Mouse (Mus musculus) small intestine, adult 2 months (tissue): ENCODE results near the gene Osgep. TPM values are rescaled to one million over a fixed set of nuclear protein-coding genes. Genes with fewer than 3 reads are reported as not detected.
"Not testable (repeated sequence)": the region's sequence is repeated elsewhere in the genome, so short reads cannot be mapped to it uniquely, and the experiment has no call there.

ENCODE experiments used
- H3K27ac ChIP-seq: fragments of 200-500 bp; 2 replicates; pipeline ENCODE4 v1.5.1; 2012; ENCODE audit warnings: low read depth, low read length, control low read depth, inconsistent platforms; ENCODE audit not compliant: insufficient read depth
- H3K27me3 ChIP-seq: fragments of 200-500 bp; 2 replicates; pipeline ENCODE4 v1.6.1; 2012; ENCODE audit warnings: mild to moderate bottlenecking, moderate library complexity, low read length, inconsistent platforms; ENCODE audit not compliant: control insufficient read depth, insufficient read depth
- H3K36me3 ChIP-seq: fragments of 200-500 bp; 2 replicates; pipeline ENCODE4 v1.6.1; 2012; ENCODE audit warnings: mild to moderate bottlenecking, low read length, control low read depth, inconsistent platforms; ENCODE audit not compliant: control insufficient read depth, insufficient read depth
- H3K4me1 ChIP-seq: fragments of 200-500 bp; 2 replicates; pipeline ENCODE4 v1.6.1; 2012; ENCODE audit warnings: low read length, inconsistent platforms, mixed read lengths; ENCODE audit not compliant: control insufficient read depth, insufficient read depth, insufficient read length
- H3K4me3 ChIP-seq: fragments of 200-500 bp; 2 replicates; pipeline ENCODE4 v1.5.1; 2012; ENCODE audit warnings: low read depth, mild to moderate bottlenecking, control low read depth, inconsistent platforms, low read length, moderate library complexity
- CTCF ChIP-seq: fragments of 200-500 bp; IDR thresholded peaks from 2 replicates; pipeline ENCODE4 v1.5.1; 2012; ENCODE audit warnings: low read depth, mild to moderate bottlenecking, control low read depth, inconsistent platforms, low read length, moderate library complexity, mixed read lengths; ENCODE audit not compliant: insufficient replicate concordance, insufficient read length; ENCODE audit errors: extremely low read depth
- POLR2A ChIP-seq: fragments of 200-500 bp; IDR thresholded peaks from 2 replicates; pipeline ENCODE4 v1.6.1; 2012; ENCODE audit warnings: low read depth, mild to moderate bottlenecking, control low read depth, inconsistent platforms, low read length, moderate library complexity
- WGBS: fragments of 180-500 bp; shearing (Covaris S2); methylation state at CpG from one replicate; pipeline ENCODE4 v1.1.7; 2018; 5-methylcytosine and 5-hydroxymethylcytosine counted together
- polyA plus RNA-seq: library from polyadenylated mRNA; depleted of rRNA; stranded (reverse); fragments of >200 nt; gene quantifications from 2 replicates; pipeline ENCODE4 v1.2.3, GENCODE M21; 2012

Gene Osgep
- polyA plus RNA-seq, 1 experiment, result 97.3 TPM

DNA sequence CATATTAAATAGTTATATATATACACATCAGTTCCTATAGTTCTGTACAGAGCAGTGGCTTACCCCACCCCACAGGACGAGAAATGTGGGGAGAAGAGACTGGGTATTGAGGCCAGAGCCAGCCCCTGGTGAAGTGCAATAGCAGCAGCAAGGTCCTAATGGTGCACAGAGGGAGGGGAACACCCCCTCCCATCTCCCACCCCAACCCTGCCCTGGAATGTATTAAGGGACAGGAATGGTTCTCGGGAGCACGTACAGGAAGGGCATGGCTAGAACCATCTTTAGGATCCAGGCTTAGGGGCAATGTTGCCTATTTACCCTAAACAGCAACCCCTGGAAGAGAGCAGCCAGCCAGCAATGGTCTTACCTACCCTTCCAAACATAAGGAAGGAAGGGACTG lies 2.7 kb upstream of the Osgep start:
- TF ChIP-seq POLR2A (no peak), CTCF (no peak)
- no peak overlapping the region for H3K27ac ChIP-seq
- peaks cover 11% of the 10 kb centered on the region; the same call in 1 of the 2 replicates for H3K4me1 ChIP-seq
- H3K4me3 ChIP-seq, result no peak overlapping the region
- peaks cover 29% of the 10 kb centered on the region for H3K36me3 ChIP-seq
- 70% methylated on average over 3 of the region's 3 CpGs for WGBS
- no peaks in the 10 kb centered on the region for H3K27me3 ChIP-seq

DNA sequence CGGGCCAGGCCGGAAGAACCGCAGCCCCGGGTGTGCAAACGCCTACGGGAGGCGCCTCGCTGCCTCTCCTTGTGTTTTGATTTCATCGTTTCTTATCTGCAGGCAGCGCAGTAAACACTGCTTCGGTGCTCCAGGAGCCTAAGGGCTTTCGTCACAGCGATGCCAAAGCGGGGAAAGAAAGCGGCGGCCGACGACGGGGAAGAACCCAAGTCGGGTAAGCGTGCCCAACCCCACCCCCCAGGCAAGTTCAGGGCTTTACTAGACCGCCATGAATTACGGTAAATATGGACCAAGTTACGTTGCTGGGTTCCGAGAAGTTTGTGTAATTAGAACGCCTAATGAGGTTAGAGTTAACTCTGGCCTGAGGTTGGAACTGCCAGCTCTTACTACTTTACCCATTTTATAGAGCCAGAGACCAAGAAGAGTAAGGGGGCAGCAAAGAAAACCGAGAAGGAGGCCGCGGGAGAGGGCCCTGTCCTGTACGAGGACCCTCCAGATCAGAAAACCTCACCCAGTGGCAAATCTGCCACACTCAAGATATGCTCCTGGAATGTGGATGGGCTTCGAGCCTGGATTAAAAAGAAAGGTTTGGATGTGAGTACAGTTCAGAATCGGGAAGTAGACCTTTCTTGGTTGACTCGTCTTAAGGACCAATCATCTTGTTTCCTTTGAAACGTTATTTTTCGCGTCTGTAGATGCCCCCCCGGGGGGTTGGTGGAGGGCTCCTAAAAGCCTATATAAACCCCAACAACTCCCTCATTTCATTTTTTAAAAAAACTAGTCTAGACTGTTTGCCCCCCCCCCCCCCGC lies 623 bp upstream of the Osgep start:
- Histone ChIP-seq H3K4me3 (peak overlapping the region; percentile 85), H3K27me3 (no peaks in the 10 kb centered on the region), H3K36me3 (peaks cover 29% of the 10 kb centered on the region), H3K27ac (peak overlapping the region; percentile 65), H3K4me1 (peaks cover 9% of the 10 kb centered on the region; the same call in 1 of the 2 replicates)
- TF ChIP-seq CTCF (no peak), POLR2A (no peak)
- WGBS, result under 1% methylated on average over 38 of the region's 38 CpGs

DNA sequence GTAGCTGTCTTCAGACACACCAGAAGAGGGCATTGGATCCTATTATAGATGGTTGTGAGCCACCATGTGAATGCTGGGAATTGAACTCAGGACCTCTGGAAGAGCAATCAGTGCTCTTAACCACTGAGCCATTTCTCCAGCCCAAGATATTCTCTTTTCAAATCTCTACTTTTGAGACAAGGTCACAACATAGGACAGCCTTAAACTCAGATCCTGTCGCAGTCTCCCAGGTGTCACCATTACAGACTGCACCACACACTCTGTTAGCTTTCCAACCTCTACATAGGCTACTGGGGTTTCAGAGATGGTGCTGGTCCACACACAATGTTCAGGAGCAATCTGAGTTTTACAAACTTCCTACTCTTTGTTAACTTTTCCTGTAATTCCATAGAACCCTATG lies 1.3 kb downstream of the Osgep start:
- H3K27ac ChIP-seq, H3K27me3 ChIP-seq, H3K4me1 ChIP-seq, H3K4me3 ChIP-seq: not testable (repeated sequence)
- peaks cover 23% of the 10 kb centered on the region for H3K36me3 ChIP-seq
- WGBS, result 46% methylated on average over 1 of the region's 1 CpGs

- Histone ChIP-seq H3K4me3 (no peak overlapping the region), H3K27ac (no peak overlapping the region), H3K36me3 (peaks cover 12% of the 10 kb centered on the region), H3K4me1 (no peaks in the 10 kb centered on the region), H3K27me3 (no peaks in the 10 kb centered on the region)
- TF ChIP-seq POLR2A, result no peak
- TF ChIP-seq CTCF, result no peak
- WGBS, result 74% methylated on average over 3 of the region's 3 CpGs
Observed at GRCm38 (mm10) chr14:50911356-50911755, 13.3 kb downstream of the Osgep start.

DNA sequence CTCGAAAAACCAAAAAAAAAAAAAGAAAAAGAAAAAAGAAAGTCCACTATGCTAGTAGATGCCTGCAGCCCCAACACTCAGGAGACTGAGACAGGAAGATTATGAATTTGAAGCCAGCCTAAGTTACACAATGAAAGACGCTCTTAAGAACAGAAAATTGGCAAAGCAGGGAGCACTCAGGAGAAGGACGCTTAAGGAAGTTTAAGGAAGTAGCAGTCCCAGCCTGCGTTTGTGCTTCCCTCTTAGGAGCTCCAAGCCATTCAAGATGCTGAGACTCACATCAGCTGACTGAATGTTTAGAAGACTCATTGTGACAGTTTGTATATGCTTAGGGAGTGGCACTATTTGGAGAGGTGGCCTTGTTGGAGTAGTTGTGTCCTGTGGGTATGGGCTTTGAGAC lies 16.6 kb downstream of the Osgep start:
- no peak for TF ChIP-seq POLR2A
- no peak for TF ChIP-seq CTCF

GRCm38 (mm10) chr14:50905327-50905726 lies 19.4 kb downstream of the Osgep start:
- H3K27ac ChIP-seq, result not testable (repeated sequence)

More for the DNA sequence above, 16.6 kb downstream of the Osgep start:
- Histone ChIP-seq H3K36me3 (no peaks in the 10 kb centered on the region), H3K4me1 (peaks cover 2% of the 10 kb centered on the region; the same call in 1 of the 2 replicates), H3K27me3 (no peaks in the 10 kb centered on the region), H3K4me3 (no peak overlapping the region), H3K27ac (no peak overlapping the region)
- WGBS, result 64% methylated on average over 4 of the region's 4 CpGs

GRCm38 (mm10) chr14:50904828-50905129 lies 19.9 kb downstream of the Osgep start:
- no peak overlapping the region for H3K4me3 ChIP-seq
- H3K36me3 ChIP-seq, result no peaks in the 10 kb centered on the region
- no peak for TF ChIP-seq POLR2A
- TF ChIP-seq CTCF, result no peak; the same call in 1 of the 2 replicates
- WGBS, result 94% methylated on average over 4 of the region's 4 CpGs
- H3K27ac ChIP-seq, result no peak overlapping the region
- H3K27me3 ChIP-seq, result no peaks in the 10 kb centered on the region
- peaks cover 2% of the 10 kb centered on the region; the same call in 1 of the 2 replicates for H3K4me1 ChIP-seq

More at GRCm38 (mm10) chr14:50905327-50905726, 19.4 kb downstream of the Osgep start:
- H3K4me1 ChIP-seq, H3K4me3 ChIP-seq, H3K27me3 ChIP-seq, H3K36me3 ChIP-seq: not testable (repeated sequence)
